Mouse (Mus musculus): ENCODE results near the gene Hist1h2bl. TPM values are rescaled to one million over a fixed set of nuclear protein-coding genes. Genes with fewer than 3 reads are reported as not detected.
A peak's percentile ranks its signal among the peaks of the same experiment; 100 is the strongest.
"Not testable (repeated sequence)": the region's sequence is repeated elsewhere in the genome, so short reads cannot be mapped to it uniquely, and the experiment has no call there.

Hist1h2bl gene
- polyA plus RNA-seq, 1 experiment: 14.2 TPM

DNA sequence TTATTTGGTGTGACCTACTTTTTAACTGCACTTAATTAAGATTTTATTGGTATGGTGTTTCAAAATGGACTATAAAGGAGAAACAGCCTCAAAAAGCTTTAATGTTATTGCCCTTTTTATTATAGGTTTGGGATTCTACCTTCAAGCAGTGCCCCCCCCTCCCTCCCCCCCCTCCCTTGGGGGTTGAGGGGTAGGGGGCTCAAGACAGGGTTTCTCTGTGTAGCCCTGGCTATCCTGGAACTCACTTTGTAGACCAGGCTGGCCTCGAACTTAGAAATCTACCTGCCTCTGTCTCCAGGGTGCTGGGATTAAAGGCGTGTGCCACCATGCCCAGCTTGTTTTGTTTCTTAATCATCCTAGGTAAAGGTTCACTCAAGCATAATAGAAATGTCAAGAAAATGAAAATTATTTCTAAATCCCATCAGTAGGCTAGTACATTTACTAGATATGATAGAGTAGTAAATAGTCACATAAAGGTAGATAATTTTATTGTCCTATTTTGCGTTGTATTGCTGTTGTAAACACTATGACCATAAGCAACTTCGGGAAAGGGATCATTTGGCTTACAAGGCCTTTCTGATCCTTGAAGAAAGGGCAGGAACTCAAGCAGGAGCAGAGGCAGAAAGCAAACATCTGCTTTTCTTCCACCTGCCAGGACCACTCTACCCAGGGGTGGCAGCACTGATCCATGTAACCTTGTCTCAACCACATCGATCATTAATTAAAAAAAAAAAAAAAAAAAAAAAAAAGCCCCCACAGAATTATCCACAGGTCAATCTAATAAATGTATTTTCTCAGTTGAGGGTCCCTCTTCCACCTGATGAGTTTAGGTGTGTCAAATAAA, 7.3 kb upstream of the Hist1h2bl start:
- WGBS: 35% methylated on average over 5 of the region's 5 CpGs
- no peak for DNase-seq (ENCODE audit: low read depth, low spot score)

DNA sequence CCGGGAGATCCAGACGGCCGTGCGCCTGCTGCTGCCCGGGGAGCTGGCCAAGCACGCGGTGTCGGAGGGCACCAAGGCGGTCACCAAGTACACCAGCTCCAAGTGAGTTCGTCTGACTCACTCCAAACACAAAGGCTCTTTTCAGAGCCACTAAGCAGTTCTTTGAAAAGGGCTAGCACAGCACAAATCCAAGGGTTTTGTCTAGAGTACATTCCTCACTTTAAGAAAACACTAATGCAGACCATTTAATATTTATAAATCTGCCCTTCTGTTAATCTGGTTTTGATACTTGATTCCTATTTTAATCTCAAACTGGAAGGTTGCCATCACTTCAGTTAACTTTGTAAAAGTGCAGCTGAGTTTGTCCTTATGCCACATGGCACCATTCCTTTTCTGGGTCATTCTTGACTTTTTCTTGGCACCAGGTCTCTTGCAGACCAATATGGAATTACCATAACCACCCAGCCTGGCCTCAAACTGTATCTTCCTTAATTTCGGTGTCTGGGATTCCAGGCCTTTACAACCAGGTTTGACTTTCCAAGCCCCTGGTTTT, 6.5 kb upstream of the Hist1h2bl start:
- DNase-seq (ENCODE audit: low read depth, low spot score): no peak
- WGBS: 5% methylated on average over 11 of the region's 11 CpGs

DNA sequence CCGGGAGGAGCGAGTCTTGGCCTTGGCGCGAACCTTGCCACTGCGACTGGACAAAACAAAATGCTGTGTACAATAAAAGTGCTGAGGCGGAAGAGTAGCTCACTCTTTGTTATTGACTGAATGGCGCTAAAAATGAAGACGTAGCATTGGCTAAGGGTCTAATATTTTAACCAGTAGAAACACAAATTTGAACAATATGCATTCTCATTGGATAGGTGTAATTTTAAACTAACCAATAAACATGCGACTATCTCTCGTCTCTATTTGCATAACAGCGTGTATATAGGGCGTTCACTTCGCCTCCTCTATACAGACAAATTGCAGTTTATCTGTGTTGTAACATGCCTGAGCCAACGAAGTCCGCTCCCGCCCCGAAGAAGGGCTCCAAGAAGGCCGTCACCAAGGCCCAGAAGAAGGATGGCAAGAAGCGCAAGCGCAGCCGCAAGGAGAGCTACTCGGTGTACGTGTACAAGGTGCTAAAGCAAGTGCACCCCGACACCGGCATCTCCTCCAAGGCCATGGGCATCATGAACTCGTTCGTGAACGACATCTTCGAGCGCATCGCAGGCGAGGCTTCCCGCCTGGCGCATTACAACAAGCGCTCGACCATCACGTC, 5.9 kb upstream of the Hist1h2bl start, which contains the start of gene Hist1h2bm:
TSS of gene Hist1h2bm (plus strand) at position 288 of the 616 bp plus-strand sequence.
- WGBS: under 1% methylated on average over 37 of the region's 37 CpGs
- DNase-seq (ENCODE audit: low read depth, low spot score): peak; percentile 84

DNA sequence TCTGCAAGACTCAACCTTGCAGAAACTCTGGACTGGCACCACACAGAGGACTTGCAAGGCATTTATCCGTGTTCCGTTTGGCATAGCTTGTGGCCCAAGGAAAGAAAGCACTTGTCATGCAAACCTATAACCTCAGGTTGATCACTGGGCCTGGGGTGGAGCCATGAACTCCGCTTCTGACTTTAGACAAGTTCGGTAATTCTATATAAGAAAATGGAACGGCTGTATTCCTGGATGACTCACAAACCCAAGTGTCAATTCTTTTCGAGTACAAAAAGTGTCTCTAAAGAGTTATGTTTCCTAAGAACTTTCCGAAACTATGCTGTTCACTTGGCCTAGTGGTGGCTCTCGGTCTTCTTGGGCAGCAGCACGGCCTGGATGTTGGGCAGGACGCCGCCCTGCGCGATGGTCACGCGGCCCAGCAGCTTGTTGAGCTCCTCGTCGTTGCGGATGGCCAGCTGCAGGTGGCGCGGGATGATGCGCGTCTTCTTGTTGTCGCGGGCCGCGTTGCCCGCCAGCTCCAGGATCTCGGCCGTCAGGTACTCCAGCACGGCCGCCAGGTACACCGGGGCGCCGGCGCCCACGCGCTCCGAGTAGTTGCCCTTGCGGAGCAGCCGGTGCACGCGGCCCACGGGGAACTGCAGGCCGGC, 5.3 kb upstream of the Hist1h2bl start:
- not testable (repeated sequence) for DNase-seq (ENCODE audit: low read depth, low spot score)
- 3% methylated on average over 21 of the region's 44 CpGs for WGBS

DNA sequence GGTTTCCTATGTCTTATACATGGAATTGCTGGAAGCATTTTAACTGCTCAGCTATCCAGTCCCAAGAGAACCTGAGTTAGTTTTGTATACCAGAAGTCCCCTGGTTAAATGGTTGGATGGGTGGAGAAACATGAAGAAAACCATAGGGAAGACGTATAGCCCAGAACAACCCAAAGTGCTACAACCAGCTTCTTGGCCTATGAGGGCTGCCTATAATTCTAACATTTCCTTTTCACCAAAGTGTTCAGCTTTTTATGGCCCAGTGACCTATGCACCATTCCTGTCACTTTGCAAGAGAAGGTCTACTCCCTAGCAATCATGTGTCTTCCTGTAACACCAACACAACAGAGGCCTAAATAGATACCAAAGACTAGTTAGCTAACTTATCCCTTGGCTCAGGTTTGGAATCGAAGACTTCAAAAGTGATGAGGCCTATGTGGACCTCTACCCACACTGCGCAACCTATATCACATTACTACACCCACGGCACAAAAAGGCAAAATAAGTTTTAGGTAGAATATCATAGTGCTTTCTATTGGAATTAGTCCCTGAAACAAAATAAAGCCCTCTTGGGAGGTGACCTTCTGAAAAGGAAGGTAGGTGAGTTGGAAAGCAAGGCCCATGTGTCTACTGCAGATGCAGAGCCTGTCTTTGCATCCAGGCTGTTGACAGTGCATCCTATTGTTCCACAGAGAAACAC, 2.6 kb upstream of the Hist1h2bl start:
- no peak for DNase-seq (ENCODE audit: low read depth, low spot score)
- 72% methylated on average over 4 of the region's 4 CpGs for WGBS

DNA sequence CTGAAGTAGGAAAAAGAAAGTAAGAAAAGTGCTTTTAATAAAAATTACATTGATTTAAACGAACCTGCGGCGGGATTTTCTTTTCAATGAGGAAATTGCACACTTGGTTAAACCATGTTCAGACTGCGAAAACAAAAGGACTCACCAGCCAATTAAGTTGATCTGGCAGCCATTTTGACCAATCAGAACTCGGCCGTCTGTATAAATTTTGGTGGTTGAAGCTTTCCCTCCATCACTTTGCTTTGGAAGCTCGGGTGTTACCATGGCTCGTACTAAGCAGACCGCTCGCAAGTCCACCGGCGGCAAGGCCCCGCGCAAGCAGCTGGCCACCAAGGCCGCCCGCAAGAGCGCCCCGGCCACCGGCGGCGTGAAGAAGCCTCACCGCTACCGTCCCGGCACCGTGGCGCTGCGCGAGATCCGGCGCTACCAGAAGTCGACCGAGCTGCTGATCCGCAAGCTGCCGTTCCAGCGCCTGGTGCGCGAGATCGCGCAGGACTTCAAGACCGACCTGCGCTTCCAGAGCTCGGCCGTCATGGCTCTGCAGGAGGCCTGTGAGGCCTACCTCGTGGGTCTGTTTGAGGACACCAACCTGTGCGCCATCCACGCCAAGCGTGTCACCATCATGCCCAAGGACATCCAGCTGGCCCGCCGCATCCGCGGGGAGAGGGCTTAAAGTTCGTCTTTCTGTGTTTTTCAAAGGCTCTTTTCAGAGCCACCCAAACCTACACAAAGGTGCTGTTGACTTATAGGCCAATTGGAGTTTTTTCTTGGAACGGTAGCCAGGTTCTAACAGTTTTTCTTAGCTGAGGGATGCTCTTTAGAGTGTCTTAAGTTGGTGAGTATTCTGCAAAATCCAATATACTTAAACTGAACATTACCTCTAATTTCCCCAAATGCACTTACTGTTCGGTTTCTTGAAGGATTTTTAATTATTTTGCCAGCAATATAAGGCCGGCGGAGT, 1.7 kb upstream of the Hist1h2bl start, which contains the start of gene Hist1h3h:
TSS of gene Hist1h3h (plus strand) at position 263 of the 961 bp plus-strand sequence.
- DNase-seq (ENCODE audit: low read depth, low spot score): peak; percentile 75
- 4% methylated on average over 31 of the region's 56 CpGs for WGBS

DNA sequence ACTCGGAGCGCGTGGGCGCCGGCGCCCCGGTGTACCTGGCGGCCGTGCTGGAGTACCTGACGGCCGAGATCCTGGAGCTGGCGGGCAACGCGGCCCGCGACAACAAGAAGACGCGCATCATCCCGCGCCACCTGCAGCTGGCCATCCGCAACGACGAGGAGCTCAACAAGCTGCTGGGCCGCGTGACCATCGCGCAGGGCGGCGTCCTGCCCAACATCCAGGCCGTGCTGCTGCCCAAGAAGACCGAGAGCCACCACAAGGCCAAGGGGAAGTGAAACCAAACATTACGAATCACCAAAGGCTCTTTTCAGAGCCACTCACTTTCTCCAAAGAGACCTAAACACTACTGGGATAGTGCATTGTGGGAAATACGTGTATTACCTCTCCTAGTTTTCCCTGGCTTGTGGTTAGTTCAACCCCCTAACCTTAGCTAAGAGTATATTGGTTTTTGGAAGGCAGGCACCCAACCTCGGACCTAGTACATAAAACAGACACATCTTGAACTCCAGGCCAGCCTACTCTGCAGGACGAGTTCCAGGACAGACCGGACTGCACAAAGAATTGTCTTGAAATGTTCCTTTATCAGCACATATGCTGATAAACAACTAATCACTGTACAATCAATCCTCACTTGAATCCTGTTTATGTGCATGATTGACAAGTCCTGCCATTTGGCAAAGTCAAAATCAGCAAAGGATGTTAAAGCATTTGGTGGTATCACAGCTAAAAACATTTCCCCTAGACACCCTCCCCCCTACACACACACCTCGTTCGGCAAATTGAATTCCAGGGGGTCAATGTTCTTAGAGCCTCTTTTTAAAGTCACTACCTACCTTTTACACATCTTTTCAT, 823 bp upstream of the Hist1h2bl start:
- under 1% methylated on average over 20 of the region's 38 CpGs for WGBS
- DNase-seq (ENCODE audit: low read depth, low spot score): not testable (repeated sequence)

DNA sequence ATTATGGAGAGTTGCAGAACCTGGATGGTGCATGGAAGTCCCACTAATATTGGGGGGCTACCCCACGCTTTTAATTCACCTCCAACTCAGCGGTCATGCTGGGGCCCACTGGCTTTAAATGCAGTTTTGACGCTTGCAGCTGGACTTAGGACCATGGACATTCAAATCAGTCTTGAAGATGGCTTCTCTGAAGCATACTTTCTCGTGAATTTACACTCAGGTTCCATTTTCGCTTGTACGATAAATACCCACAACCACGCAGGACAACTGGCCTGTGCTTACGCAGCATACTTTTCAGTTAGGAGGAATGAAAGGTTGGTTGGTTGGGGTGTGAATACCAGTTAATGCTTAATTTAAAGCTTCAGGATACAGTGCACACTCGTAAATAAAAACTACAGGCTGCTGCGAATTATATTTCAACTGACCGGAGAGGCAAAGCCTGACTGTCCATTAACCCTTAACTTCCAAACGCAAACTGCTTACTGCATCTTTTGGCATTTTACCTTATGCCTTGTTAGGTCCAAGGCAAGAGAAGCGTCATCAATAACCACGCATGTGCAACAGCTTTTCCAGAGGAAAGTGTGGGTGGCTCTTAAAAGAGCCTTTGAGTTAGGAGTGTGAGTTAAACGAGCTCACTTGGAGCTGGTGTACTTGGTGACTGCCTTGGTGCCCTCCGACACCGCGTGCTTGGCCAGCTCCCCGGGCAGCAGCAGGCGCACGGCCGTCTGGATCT, 646 bp downstream of the Hist1h2bl start:
- no peak for DNase-seq (ENCODE audit: low read depth, low spot score)
- WGBS: under 1% methylated on average over 22 of the region's 22 CpGs

DNA sequence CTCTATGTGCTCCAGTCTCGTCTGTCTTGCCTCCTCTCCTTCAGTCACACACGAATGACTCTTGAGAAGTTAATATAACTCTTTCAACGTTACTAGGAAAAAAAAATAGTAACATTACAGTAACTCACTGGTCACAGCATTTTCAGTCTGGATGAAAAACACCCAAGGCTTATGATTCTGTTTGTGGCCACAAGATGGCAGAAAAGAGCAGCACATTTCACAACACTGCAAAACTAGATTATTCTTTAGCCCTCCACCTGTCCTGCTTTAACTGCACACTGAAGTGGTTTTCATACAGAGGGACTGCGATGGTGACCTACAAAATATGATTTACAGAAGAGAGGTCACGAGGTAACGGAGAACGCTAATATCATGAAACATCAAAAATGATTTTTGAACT, 1.2 kb downstream of the Hist1h2bl start:
- WGBS: under 1% methylated on average over 7 of the region's 7 CpGs
- peak; percentile 45 for DNase-seq (ENCODE audit: low read depth, low spot score)

DNA sequence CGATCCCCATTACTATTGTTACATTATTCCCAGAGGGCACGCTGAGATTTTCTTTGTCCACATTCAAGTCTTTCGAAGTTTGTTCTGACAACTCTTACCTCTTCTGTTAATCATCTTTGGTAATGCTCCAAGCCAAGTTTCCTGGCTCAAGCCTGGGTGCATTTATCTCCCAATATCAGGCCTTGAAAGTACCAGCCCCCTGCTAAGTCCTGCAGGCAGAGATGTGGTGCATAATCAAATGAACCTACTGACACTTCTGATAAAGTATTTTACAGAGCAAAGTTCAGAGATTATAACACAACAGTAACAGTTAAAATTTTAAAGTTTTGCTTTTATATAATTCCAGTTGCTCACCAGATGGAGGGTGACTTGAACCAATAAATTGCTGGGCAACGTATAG, 4.2 kb downstream of the Hist1h2bl start:
- DNase-seq (ENCODE audit: low read depth, low spot score): no peak
- WGBS: 16% methylated on average over 4 of the region's 4 CpGs

DNA sequence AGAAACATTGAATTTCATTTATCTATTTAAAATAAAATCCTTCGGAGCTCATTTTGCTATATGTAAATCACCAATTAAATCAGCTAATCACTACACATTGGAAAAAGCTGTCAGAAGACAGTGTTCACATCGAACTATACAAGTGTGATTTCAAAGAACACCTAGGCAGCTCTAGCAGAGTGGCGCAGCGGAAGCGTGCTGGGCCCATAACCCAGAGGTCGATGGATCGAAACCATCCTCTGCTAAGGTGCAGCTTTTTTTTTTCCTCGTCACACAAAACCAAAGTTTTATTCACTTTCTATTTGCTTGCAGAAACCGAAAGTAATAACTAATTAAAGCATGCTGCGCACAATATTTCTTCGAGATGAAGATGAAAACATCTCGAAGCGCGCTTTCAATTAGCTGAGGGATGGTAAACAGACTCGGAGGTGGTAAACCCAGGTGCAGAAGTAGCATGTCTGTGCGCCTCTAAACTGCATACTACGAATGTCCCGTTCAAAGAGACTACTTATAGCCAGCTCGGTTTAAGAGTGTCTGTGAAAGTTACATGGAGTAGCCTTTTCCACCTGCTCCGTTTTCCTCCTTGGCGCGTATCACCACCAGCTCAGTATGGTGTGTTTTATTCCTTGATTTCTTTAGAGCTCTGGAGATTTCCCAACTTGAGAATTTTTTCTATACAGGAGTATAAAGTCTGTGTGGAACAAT, 5.0 kb downstream of the Hist1h2bl start:
- DNase-seq (ENCODE audit: low read depth, low spot score): no peak
- WGBS: 4% methylated on average over 22 of the region's 22 CpGs

DNA sequence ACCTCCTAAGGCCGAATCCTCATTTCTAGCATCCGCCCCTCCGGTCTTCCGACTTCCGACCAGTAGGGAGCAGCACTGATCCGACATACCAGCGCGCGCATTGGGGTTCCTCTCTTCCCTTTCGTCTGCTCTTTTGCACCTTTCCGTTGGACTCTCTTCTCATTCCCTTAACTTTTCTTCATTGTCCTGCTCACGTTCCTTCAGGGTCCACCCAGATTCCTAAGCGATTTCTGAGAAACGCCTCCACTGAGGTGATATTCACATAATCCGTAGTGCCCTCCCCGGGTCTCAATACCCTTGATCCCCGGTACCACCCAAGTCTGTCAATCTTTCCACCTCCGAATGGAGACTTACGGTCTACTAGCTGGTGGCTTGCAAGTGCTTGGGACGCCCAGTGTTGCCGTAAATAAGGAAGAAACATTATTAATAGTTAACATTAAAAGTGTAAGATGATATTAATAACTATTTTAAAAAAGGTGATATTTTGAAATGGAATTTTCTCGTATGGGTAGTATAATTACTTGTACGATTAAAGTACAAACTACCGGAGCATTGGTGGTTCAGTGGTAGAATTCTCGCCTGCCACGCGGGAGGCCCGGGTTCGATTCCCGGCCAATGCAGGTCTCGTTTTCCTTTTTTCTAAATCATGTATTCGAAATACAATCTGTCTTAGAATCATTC, 5.8 kb downstream of the Hist1h2bl start:
- 1% methylated on average over 32 of the region's 32 CpGs for WGBS
- DNase-seq (ENCODE audit: low read depth, low spot score): peak; percentile 66

DNA sequence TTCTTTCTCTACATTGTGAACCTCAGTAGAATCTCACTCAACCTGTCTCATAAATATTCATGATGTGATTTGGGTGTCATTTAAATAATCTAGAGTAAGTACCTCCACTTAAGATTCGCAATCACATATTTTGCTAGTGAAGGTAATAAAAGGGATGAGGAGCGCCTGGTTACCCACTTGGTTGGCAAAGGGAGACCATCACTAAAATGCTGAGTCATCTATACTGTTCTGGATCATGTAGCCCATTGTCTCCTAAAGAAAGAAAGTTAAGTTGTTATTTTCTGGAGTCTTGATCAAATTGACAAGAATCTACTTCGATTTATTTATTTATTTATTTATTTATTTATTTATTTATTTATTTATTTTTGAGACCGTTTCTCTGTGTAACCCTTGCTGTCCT, 9.3 kb downstream of the Hist1h2bl start:
- 48% methylated on average over 4 of the region's 4 CpGs for WGBS
- DNase-seq (ENCODE audit: low read depth, low spot score): no peak

DNA sequence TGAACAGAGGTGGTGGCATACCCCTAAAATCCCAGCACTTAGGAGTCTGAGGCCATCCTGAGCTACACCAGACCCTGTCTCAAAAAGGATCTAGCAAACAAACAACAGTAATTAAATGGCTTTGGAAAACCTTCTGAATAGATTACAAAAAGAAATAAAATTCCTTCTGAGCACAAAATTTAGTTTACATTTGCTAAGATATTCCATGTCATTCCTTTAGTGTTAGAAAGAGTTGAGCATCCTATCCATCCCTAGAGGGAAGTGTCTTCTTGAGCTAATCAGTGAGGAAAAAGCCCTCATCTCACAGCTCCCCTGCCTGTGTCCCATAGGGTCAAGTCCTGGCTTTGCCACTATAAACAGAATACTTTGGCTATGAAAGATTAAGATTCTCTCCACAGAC, 18.1 kb downstream of the Hist1h2bl start, which contains the start of gene Olfr1359:
TSS of gene Olfr1359 (plus strand) at position 301 of the 400 bp plus-strand sequence.
- no peak for DNase-seq (ENCODE audit: low read depth, low spot score)

DNA sequence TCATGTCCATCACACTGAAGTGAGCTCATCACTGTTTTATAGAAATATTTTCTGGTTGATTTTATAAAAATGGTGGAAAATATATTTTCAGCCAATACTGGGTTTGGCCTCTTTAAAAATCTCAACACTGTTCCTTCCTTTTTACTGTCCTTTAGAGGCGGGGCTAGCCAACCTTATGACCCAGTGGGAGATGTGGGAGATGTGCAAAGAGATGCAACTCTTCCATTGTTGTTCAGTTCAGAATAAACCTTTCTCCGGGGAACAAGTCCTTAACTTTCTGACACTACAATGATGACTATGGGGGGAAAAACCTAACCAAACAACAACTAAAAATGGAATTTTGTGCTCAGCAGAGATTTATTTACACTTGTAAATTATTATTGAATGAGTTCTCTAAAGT, 38.6 kb downstream of the Hist1h2bl start, which contains the start of gene Olfr1360:
TSS of gene Olfr1360 (minus strand) at position 101 of the 400 bp plus-strand sequence.
- WGBS: 80% methylated on average over 2 of the region's 2 CpGs
- no peak for DNase-seq (ENCODE audit: low read depth, low spot score)

All from large intestine, adult 2 months (tissue).